Mouse (Mus musculus): ENCODE measurements at regions not wholly inside any gene's neighbourhood (a gene's known extent, or its start where the extent isn't known, plus 50 kb on each side); places are given as distances from the start of the nearest gene placed in this dataset.

DNA sequence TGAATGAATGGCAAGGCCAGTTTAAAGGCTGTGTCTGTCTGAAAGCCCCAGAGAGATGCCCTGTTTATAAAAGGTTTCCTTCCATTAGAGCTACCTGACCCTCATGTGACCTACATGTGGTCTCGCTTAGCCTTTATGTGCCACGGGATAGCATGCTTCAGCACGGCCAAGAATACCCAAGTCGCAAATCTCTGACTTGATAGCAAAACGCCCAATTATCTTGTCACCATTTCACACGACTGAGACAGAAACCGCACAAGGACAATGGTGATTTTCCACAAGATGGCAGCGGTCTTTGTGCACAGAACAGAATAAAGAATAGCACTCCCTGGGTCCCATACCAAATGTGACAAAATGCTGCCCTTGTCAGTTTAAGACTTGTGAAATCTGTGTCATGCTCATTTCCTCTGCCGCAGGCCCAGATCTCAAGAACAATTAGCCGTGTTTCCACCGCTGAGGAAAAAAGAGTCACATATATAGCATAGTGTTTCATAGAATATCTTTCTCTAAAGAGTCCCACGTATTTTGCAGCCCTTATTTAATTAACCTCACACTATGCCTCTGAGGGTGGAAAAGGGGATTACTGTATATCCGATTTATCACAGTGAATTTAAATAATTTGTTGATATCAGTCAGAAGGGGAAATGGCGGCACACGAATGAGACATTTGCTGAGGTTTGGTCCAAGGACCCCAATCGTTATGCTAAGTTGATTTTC is 118.3 kb upstream of the Cwc22 start:
- Histone ChIP-seq H3K36me3 (ENCODE audit: control insufficient read depth, insufficient read depth, low read length) (no peaks in the 10 kb centered on the region), H3K27ac (replicated peaks in 1 of 2; ENCODE audit: control insufficient read depth in 1 of 2, insufficient read depth in 1 of 2, low read depth in 2 of 2, low read length in 2 of 2) (no peak overlapping the region), H3K9me3 (ENCODE audit: control insufficient read depth, low read length) (no peaks in the 10 kb centered on the region), H3K4me3 (ENCODE audit: control insufficient read depth in 1 of 2, insufficient read depth in 1 of 2, low read depth in 1 of 2, low read length in 2 of 2) (no peak overlapping the region), H3K4me1 (ENCODE audit: control insufficient read depth in 2 of 2, insufficient read depth in 2 of 2, low read length in 2 of 2) (no peaks in the 10 kb centered on the region), H3K9ac (ENCODE audit: low read length) (no peak overlapping the region), H3K27me3 (ENCODE audit: control insufficient read depth, insufficient read depth, low read length) (no peaks in the 10 kb centered on the region), H3K4me2 (ENCODE audit: low read length) (no peak overlapping the region)
- no peak for ATAC-seq (ENCODE audit: insufficient number of reproducible peaks, insufficient read depth, low FRiP score, low read depth)
- WGBS = 70% methylated on average over 16 of the region's 16 CpGs

DNA sequence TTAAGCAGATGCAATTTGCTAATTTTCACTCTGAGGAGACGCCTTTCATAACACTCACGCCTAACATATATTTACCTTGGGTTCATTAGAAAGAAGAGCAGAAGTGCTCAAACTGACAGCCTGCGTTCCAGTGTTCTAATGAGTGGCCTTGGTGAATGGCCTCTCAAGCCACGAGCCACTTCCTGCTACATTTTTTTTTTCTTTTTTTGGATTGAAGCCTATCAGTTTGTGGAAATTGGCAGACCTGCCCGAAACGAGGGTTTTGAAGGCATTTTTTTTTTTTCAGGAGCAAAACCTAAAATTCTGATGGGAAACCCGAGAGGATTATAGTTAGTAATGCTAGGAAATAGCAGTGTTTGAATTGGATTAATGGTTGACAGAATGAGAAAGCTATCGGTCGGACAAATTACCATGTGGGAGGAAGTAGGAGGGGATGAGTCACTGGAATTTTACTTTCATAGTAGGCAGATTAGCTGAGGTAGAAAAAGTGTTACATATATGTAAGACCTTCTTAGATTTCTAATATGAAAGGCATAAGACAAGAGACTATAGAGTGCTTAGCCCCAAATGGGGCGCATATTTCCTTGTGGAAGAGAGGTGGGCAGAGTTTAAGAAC is 113.7 kb upstream of the Cwc22 start:
- WGBS = 57% methylated on average over 10 of the region's 10 CpGs
- no peaks in the 10 kb centered on the region for H3K36me3 ChIP-seq (ENCODE audit: control insufficient read depth, insufficient read depth, low read length)
- no peaks in the 10 kb centered on the region for H3K9me3 ChIP-seq (ENCODE audit: control insufficient read depth, low read length)
- ATAC-seq (ENCODE audit: insufficient number of reproducible peaks, insufficient read depth, low FRiP score, low read depth) = no peak
- no peaks in the 10 kb centered on the region for H3K4me1 ChIP-seq (ENCODE audit: control insufficient read depth in 2 of 2, insufficient read depth in 2 of 2, low read length in 2 of 2)
- H3K4me3 ChIP-seq (ENCODE audit: control insufficient read depth in 1 of 2, insufficient read depth in 1 of 2, low read depth in 1 of 2, low read length in 2 of 2) = no peak overlapping the region
- H3K9ac ChIP-seq (ENCODE audit: low read length) = no peak overlapping the region
- peak overlapping the region; percentile 2; the same call in 1 of the 2 replicates for H3K4me2 ChIP-seq (ENCODE audit: low read length)
- H3K27ac ChIP-seq (replicated peaks in 1 of 2; ENCODE audit: control insufficient read depth in 1 of 2, insufficient read depth in 1 of 2, low read depth in 2 of 2, low read length in 2 of 2) = no peak overlapping the region
- no peaks in the 10 kb centered on the region for H3K27me3 ChIP-seq (ENCODE audit: control insufficient read depth, insufficient read depth, low read length)

DNA sequence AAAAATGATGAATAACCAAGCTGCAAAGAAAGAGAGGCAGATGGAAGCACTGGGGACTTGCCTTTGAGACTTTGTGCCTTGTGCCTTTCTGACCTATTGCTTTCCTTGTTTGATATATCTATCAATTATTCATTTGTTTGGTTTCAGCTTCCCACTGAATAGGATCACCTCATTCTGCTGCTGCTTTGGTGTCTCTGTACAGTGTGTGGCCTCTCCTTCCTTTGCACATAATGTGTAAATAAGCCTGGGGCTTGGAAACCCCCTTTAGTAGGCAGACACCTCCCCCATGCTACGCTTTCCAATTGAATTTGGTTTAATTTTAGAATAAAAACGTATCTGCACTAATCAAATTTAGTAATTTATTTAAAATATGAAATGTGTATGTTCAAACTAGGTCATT is 112.8 kb upstream of the Cwc22 start:
- Histone ChIP-seq H3K9ac (ENCODE audit: low read length) (no peak overlapping the region), H3K27me3 (ENCODE audit: control insufficient read depth, insufficient read depth, low read length) (no peaks in the 10 kb centered on the region), H3K27ac (replicated peaks in 1 of 2; ENCODE audit: control insufficient read depth in 1 of 2, insufficient read depth in 1 of 2, low read depth in 2 of 2, low read length in 2 of 2) (no peak overlapping the region), H3K4me3 (ENCODE audit: control insufficient read depth in 1 of 2, insufficient read depth in 1 of 2, low read depth in 1 of 2, low read length in 2 of 2) (no peak overlapping the region), H3K4me1 (ENCODE audit: control insufficient read depth in 2 of 2, insufficient read depth in 2 of 2, low read length in 2 of 2) (no peaks in the 10 kb centered on the region), H3K4me2 (ENCODE audit: low read length) (no peak overlapping the region), H3K36me3 (ENCODE audit: control insufficient read depth, insufficient read depth, low read length) (no peaks in the 10 kb centered on the region), H3K9me3 (ENCODE audit: control insufficient read depth, low read length) (no peaks in the 10 kb centered on the region)
- 73% methylated on average over 2 of the region's 2 CpGs for WGBS
- no peak for ATAC-seq (ENCODE audit: insufficient number of reproducible peaks, insufficient read depth, low FRiP score, low read depth)

- whole genome bisulfite sequencing = 53% methylated on average over 3 of the region's 3 CpGs
- H3K27ac ChIP-seq (replicated peaks in 1 of 2; ENCODE audit: control insufficient read depth in 1 of 2, insufficient read depth in 1 of 2, low read depth in 2 of 2, low read length in 2 of 2) = no peak overlapping the region
- H3K36me3 ChIP-seq (ENCODE audit: control insufficient read depth, insufficient read depth, low read length) = no peaks in the 10 kb centered on the region
- no peak overlapping the region for H3K9ac ChIP-seq (ENCODE audit: low read length)
- no peaks in the 10 kb centered on the region for H3K9me3 ChIP-seq (ENCODE audit: control insufficient read depth, low read length)
- H3K4me1 ChIP-seq (ENCODE audit: control insufficient read depth in 2 of 2, insufficient read depth in 2 of 2, low read length in 2 of 2) = peaks cover 0 to 2% of the 10 kb centered on the region in 2 experiments; a peak in 2 of 4 replicates
- H3K4me3 ChIP-seq (ENCODE audit: control insufficient read depth in 1 of 2, insufficient read depth in 1 of 2, low read depth in 1 of 2, low read length in 2 of 2) = no peak overlapping the region
- H3K4me2 ChIP-seq (ENCODE audit: low read length) = no peak overlapping the region
- H3K27me3 ChIP-seq (ENCODE audit: control insufficient read depth, insufficient read depth, low read length) = no peaks in the 10 kb centered on the region
- no peak for ATAC-seq (ENCODE audit: insufficient number of reproducible peaks, insufficient read depth, low FRiP score, low read depth)
These were observed 107.7 kb upstream of the Cwc22 start for GRCm38 (mm10) chr2:78053910-78054309.

DNA sequence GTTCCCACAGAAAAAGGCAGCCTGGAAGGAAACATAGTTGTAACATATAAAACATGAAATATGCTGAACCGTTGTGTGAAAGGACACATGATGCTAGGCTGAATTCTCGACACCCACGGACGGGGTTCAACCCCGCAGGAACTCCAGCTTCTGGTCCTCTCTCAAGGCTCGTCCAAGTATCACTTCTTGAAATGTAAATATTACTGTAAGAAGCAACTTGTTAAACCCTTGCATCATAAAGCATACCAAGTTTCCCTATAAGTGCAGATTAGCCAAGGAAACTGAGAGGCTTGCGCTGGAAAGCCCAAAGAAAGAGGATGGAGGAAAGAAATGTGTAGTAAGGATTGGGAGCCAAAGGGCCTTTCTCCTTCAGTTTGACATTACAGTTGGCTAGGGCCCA is 104.4 kb upstream of the Cwc22 start:
- Histone ChIP-seq H3K4me1 (ENCODE audit: control insufficient read depth in 2 of 2, insufficient read depth in 2 of 2, low read length in 2 of 2) (peaks cover 0 to 6% of the 10 kb centered on the region in 2 experiments; a peak in 3 of 4 replicates), H3K27me3 (ENCODE audit: control insufficient read depth, insufficient read depth, low read length) (no peaks in the 10 kb centered on the region), H3K4me2 (ENCODE audit: low read length) (no peak overlapping the region), H3K27ac (replicated peaks in 1 of 2; ENCODE audit: control insufficient read depth in 1 of 2, insufficient read depth in 1 of 2, low read depth in 2 of 2, low read length in 2 of 2) (no peak overlapping the region), H3K36me3 (ENCODE audit: control insufficient read depth, insufficient read depth, low read length) (no peaks in the 10 kb centered on the region), H3K4me3 (ENCODE audit: control insufficient read depth in 1 of 2, insufficient read depth in 1 of 2, low read depth in 1 of 2, low read length in 2 of 2) (no peak overlapping the region), H3K9me3 (ENCODE audit: control insufficient read depth, low read length) (no peaks in the 10 kb centered on the region), H3K9ac (ENCODE audit: low read length) (no peak overlapping the region)
- ATAC-seq (ENCODE audit: insufficient number of reproducible peaks, insufficient read depth, low FRiP score, low read depth) = no peak
- 93% methylated on average over 7 of the region's 7 CpGs for WGBS

DNA sequence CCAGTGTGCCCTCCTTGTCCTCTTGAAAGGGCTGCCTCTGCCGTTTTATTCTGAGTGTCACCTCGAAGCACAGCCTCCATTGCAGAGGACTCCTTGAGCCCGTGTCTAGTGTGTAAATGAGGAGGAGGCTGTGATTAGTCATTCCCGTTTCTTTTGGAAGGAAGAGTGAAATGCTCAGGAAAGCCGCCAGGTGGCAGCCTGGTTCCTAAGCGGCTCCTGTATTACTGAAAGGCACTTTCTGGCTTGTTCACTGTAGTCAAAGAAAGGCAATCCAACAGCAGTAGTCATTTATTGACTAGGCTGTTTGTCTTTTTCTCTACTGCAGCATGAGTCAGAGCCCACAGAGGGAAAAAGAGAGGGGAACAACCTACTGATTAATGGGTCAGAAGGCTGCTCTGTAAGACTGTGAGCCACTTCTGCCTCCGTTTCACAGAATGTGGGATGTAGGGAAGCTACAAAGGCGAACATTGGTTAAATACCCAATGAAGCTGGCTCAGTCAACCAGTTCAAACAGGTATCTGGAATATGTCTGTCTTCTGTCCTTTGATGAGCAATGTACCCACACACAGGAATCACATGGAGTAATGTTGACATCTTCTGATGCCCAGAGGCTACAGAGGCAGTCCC is 103.2 kb upstream of the Cwc22 start:
- Histone ChIP-seq H3K4me1 (ENCODE audit: control insufficient read depth in 2 of 2, insufficient read depth in 2 of 2, low read length in 2 of 2) (peaks cover 0 to 6% of the 10 kb centered on the region in 2 experiments; a peak in 3 of 4 replicates), H3K9me3 (ENCODE audit: control insufficient read depth, low read length) (no peaks in the 10 kb centered on the region), H3K27ac (replicated peaks in 1 of 2; ENCODE audit: control insufficient read depth in 1 of 2, insufficient read depth in 1 of 2, low read depth in 2 of 2, low read length in 2 of 2) (no peak overlapping the region), H3K9ac (ENCODE audit: low read length) (0 out of 2 replicates have a peak overlapping the region, but pooled peaks have one; percentile 0), H3K36me3 (ENCODE audit: control insufficient read depth, insufficient read depth, low read length) (no peaks in the 10 kb centered on the region), H3K27me3 (ENCODE audit: control insufficient read depth, insufficient read depth, low read length) (no peaks in the 10 kb centered on the region), H3K4me3 (ENCODE audit: control insufficient read depth in 1 of 2, insufficient read depth in 1 of 2, low read depth in 1 of 2, low read length in 2 of 2) (peak overlapping the region; percentile 28 to 37), H3K4me2 (ENCODE audit: low read length) (peak overlapping the region; percentile 61)
- no peak for ATAC-seq (ENCODE audit: insufficient number of reproducible peaks, insufficient read depth, low FRiP score, low read depth)
- 25% methylated on average over 8 of the region's 8 CpGs for WGBS

- Histone ChIP-seq H3K4me3 (ENCODE audit: control insufficient read depth in 1 of 2, insufficient read depth in 1 of 2, low read depth in 1 of 2, low read length in 2 of 2) (peak overlapping the region; percentile 28 to 37; a peak in 3 of 4 replicates), H3K27ac (replicated peaks in 1 of 2; ENCODE audit: control insufficient read depth in 1 of 2, insufficient read depth in 1 of 2, low read depth in 2 of 2, low read length in 2 of 2) (no peak overlapping the region), H3K4me2 (ENCODE audit: low read length) (peak overlapping the region; percentile 61), H3K9ac (ENCODE audit: low read length) (0 out of 2 replicates have a peak overlapping the region, but pooled peaks have one; percentile 0), H3K27me3 (ENCODE audit: control insufficient read depth, insufficient read depth, low read length) (no peaks in the 10 kb centered on the region), H3K4me1 (ENCODE audit: control insufficient read depth in 2 of 2, insufficient read depth in 2 of 2, low read length in 2 of 2) (peaks cover 0 to 6% of the 10 kb centered on the region in 2 experiments; a peak in 3 of 4 replicates), H3K36me3 (ENCODE audit: control insufficient read depth, insufficient read depth, low read length) (no peaks in the 10 kb centered on the region), H3K9me3 (ENCODE audit: control insufficient read depth, low read length) (no peaks in the 10 kb centered on the region)
- no peak for ATAC-seq (ENCODE audit: insufficient number of reproducible peaks, insufficient read depth, low FRiP score, low read depth)
- WGBS = 57% methylated on average over 6 of the region's 6 CpGs
These were observed 102.5 kb upstream of the Cwc22 start for GRCm38 (mm10) chr2:78048706-78049055.

Data from heart, embryonic 14.5 days (tissue).